Mouse (Mus musculus): ENCODE data around the gene Rai1.

DNA sequence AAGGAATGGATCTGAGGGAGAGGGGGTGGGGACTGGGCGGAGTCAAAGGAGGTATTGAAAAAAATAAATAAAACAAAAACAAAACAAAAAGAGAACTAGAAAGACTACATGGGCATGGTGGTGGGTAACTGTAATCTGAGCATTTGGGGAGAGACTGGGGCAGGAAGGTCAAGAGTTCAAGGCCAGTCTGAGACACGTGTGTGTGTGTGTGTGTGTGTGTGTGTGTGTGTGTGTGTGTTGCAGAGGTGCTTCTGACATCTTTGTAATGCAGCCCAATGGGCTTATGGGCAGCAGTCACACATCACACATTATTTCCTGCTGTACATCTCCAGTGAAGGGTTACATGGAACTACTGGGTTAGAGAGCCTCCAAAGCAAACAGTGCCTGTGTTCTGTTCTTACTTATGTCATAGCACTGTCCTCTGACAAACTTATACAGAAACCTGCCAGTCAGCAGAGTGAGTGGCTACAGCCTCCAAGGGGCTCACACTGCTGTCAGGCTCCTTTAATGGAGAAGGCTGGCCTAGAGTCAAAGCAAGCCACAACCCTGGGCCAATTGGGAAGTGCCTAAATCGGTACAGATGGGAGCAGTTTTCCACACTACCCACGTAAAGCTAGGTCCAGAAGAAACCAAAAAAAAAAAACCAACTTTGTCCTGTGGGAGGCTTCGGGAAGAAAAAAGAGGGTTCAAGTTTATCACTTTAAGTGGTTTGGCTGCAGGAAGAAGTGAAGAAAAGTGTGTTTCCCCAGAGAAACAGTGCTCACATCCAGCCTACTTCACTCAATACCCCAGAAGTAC lies 143.1 kb downstream of the Rai1 start:
- TF ChIP-seq EP300 (optimal IDR thresholded peaks at IDR 0.05) = no peak
- no peak for TF ChIP-seq CTCF (IDR thresholded peaks at IDR 0.05; ENCODE audit: low read depth)
